Mouse (Mus musculus) neural tube, embryonic 12.5 days (tissue): ENCODE results near the gene Glt6d1. TPM values are rescaled to one million over a fixed set of nuclear protein-coding genes. Genes with fewer than 3 reads are reported as not detected.

ENCODE experiments used
- polyA plus RNA-seq: library from polyadenylated mRNA; unstranded; fragments of >200 nt; fragmentation: Nextera tagmentation; extraction: Ambion mirVana; gene quantifications from 2 replicates; pipeline ENCODE4 v1.2.1, GENCODE M21; 2016

Gene Glt6d1
- polyA plus RNA-seq, 1 experiment from 2014 or later, result not detected

Other genes with a start within 250 kb of the Glt6d1 start
- 1.7 and 4.8 TPM in 2 replicates for gene Mamdc4, start 241.0 kb downstream of the Glt6d1 start, polyA plus RNA-seq
- 169 and 176 TPM in 2 replicates for gene Phpt1, start 240.6 kb downstream of the Glt6d1 start, polyA plus RNA-seq
- gene Ajm1, start 234.1 kb downstream of the Glt6d1 start, polyA plus RNA-seq, result 2.3 and 3.0 TPM in 2 replicates
- 78.3 and 82.5 TPM in 2 replicates for gene Rabl6, start 207.3 kb downstream of the Glt6d1 start, polyA plus RNA-seq
- 0.26 and 0.30 TPM in 2 replicates for gene Ccdc183, start 198.2 kb downstream of the Glt6d1 start, polyA plus RNA-seq
- 22.7 and 24.9 TPM in 2 replicates for gene Tmem141, start 193.8 kb downstream of the Glt6d1 start, polyA plus RNA-seq
- gene Fcna, start 187.8 kb downstream of the Glt6d1 start, polyA plus RNA-seq, result 1.2 and 1.3 TPM in 2 replicates
- gene Lcn8, start 162.7 kb downstream of the Glt6d1 start, polyA plus RNA-seq, result not detected in 2 replicates
- gene Lcn5, start 157.9 kb downstream of the Glt6d1 start, polyA plus RNA-seq, result not detected in 2 replicates
- gene Lcn6, start 139.1 kb downstream of the Glt6d1 start, polyA plus RNA-seq, result not detected in 2 replicates
- not detected in 2 replicates for gene Lcn10, start 133.1 kb downstream of the Glt6d1 start, polyA plus RNA-seq
- not detected in 2 replicates for gene Obp2a, start 115.8 kb downstream of the Glt6d1 start, polyA plus RNA-seq
- 94.1 and 95.1 TPM in 2 replicates for gene Bmyc, start 109.1 kb downstream of the Glt6d1 start, polyA plus RNA-seq
- gene Obp2b, start 78.8 kb downstream of the Glt6d1 start, polyA plus RNA-seq, result not detected in 2 replicates
- gene Lcn3, start 50.3 kb downstream of the Glt6d1 start, polyA plus RNA-seq, result not detected in 2 replicates
- gene Lcn11, start 38.8 kb downstream of the Glt6d1 start, polyA plus RNA-seq, result not detected in 2 replicates
- gene Gm13539, start 33.6 kb downstream of the Glt6d1 start, polyA plus RNA-seq, result not detected in 2 replicates
- not detected in 2 replicates for gene Lcn9, start 7.3 kb upstream of the Glt6d1 start, polyA plus RNA-seq
- gene Sohlh1, start 31.4 kb upstream of the Glt6d1 start, polyA plus RNA-seq, result not detected in 2 replicates
- gene Kcnt1, start 47.9 kb upstream of the Glt6d1 start, polyA plus RNA-seq, result 4.4 and 5.4 TPM in 2 replicates
- 80.2 and 82.6 TPM in 2 replicates for gene Camsap1, start 167.4 kb upstream of the Glt6d1 start, polyA plus RNA-seq
- gene Ubac1, start 205.9 kb upstream of the Glt6d1 start, polyA plus RNA-seq, result 106 and 107 TPM in 2 replicates